Mouse (Mus musculus) kidney, postnatal 10 days (tissue): ENCODE data around the gene Cops6.

Experiments used
- DNase-seq: peaks from one replicate; pipeline ENCODE4 v3.0.0; 2021; ENCODE audit warnings: mixed read lengths

The Cops6 gene

DNA sequence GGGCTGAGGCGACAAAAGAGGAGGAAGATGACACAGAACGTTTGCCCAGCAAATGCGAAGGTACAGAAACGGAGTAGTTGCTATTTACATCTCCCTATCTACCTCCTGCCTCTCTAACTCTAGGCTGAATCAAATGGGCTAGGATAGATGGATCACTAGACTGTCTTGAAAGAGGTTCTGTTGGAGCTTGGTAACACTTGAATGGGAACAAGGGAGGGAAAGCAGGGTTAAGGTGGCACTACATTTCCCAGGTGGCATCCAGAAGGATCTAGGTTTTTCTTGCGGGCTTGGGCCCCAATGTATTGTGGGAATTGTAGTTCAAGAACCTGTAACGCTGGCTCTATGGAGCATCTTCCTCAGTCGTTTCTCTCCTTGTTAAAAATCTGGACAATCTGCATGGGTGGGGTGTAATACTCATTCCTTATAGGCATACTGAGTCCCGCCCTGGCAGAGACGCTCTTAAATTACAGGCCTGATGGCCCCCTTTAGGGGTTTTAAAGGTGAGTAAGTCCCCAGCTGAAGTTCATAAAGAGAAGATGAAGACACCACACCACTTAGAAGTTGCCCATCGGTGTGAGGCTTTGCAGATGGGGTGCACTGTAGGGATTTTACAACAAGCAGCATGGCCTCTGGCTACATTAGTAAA, 26.9 kb downstream of the Cops6 start:
- DNase-seq = peak; percentile 76

GRCm38 (mm10) chr5:138193771-138194727, 33.2 kb downstream of the Cops6 start, which contains the start of gene Mblac1:
Gene Mblac1, plus strand, starts transcription at chr5:138194314.
- DNase-seq = peak; percentile 89

- peak; percentile 62 for DNase-seq
Measured at GRCm38 (mm10) chr5:138194755-138195345, 34.0 kb downstream of the Cops6 start.

DNA sequence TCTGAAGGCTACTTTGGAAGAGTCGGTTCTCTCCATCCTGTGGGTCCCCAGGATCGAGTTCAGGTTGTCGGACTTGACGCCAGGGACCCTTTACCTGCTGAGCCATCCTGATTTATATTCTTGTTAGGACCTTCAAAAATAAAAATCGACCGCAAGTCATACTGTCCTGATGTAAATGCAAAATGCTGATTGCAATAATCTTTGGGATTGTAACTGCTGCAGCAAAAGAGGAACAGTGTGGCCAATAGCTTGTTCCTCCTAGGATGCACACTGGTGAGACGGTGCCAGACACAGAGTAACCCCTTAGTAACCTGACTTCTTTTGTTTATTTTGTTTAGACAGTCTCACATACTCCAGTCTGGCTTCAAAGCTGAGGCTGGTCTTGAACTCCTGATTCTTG, 34.6 kb downstream of the Cops6 start:
- no peak for DNase-seq

GRCm38 (mm10) chr5:138199576-138199975, 38.7 kb downstream of the Cops6 start:
- no peak for DNase-seq

- DNase-seq = no peak
Measured at GRCm38 (mm10) chr5:138202086-138202485, 41.2 kb downstream of the Cops6 start.

GRCm38 (mm10) chr5:138207253-138207652, 46.4 kb downstream of the Cops6 start:
- DNase-seq = no peak

GRCm38 (mm10) chr5:138207873-138208272, 47.0 kb downstream of the Cops6 start:
- DNase-seq = no peak
